Mouse (Mus musculus): ENCODE results near the gene Pttg1ip. TPM values are rescaled to one million over a fixed set of nuclear protein-coding genes. Genes with fewer than 3 reads are reported as not detected.

Gene Pttg1ip
- 158 and 222 TPM in 2 replicates for polyA plus RNA-seq (2012; rRNA removed)

- WGBS: under 1% methylated on average over 64 of the region's 64 CpGs
- DNase-seq (ENCODE audit: low read depth, low spot score): peak; percentile 87
Observed at GRCm38 (mm10) chr10:77581408-77582284, at the start of gene Pttg1ip. Gene Pttg1ip (plus strand): TSS chr10:77581720.

DNA sequence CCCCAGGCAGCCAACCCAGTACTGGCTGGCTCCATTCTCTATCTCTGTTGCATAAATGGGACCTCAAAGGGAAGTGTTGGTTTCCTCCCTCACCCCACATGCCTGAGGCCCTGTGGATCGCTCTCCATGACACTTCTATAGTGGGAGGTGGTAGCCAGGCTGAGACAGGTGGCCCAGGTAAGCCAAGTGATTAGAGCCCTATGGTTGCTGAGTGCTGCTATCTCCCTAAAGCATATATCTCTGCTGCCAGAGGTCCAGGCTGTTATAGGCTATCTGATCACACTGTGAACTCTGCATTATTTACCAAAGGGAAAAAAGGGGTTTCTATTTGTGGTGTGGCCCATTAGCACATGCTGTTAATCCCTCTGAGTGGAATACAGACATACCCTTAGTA is 49.5 kb upstream of the Pttg1ip start:
- no peak for DNase-seq (ENCODE audit: low read depth, low spot score)
- WGBS: 91% methylated on average over 1 of the region's 1 CpGs

GRCm38 (mm10) chr10:77536727-77537126 is 44.8 kb upstream of the Pttg1ip start:
- DNase-seq (ENCODE audit: low read depth, low spot score): no peak
- WGBS: 70% methylated on average over 8 of the region's 8 CpGs

- 66% methylated on average over 11 of the region's 11 CpGs for WGBS
- DNase-seq (ENCODE audit: low read depth, low spot score): no peak
Observed at GRCm38 (mm10) chr10:77537215-77538209, 44.0 kb upstream of the Pttg1ip start.

DNA sequence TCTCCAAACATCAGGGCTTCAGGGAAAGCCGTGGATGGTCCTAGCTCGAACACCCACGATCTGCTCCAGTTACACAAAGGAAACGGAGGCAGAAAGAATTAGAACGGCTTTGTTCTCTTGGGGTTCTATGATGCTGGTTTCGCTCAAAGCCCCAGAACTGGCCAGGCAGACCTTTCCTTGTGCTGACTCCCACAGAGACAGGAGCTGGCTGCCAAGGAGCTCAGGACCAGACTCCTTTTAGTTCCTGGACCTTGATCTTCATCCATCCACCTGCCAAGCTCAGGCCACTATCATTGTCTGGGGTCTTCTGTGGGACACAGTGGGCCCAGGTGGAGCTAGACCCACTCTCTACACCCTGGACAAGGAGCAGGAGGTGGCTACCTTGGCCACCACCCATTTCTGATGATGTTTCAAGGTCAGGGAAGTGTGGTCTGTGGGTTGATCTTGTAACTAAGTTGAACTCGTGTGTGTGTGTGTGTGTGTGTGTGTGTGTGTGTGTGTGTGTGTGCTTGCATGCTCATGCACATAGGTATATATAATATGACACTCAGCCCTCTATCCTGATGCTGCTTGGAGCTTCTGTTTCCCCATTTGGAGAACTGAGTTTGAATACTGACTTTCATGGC is 42.1 kb upstream of the Pttg1ip start:
- 82% methylated on average over 7 of the region's 7 CpGs for WGBS
- DNase-seq (ENCODE audit: low read depth, low spot score): no peak

DNA sequence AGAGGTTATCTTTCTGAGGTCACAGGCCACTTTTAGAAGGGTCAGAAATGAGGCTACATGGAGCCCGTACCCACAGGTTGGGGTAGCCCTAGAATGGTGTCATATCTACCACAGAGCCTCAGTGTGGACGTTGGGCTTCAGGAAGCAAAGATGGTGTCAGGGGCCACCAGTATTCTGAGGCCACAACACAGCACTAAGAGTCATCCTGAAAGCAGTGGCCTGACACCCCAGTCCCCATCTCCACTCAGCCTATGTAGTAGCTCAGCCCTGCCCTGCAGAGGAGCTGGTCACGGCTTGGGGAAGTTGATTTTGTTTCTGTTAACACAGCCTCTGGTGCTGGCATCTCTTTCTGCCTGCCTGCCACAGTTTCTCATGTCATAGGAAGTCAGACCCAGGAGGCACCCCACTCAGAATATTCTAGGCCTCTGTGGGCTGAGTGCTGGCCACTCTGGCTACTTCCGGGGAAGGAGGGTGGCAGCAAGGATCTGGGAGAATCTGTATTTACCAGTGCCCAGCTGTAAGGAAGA is 40.9 kb upstream of the Pttg1ip start:
- WGBS: 82% methylated on average over 4 of the region's 4 CpGs
- no peak for DNase-seq (ENCODE audit: low read depth, low spot score)

- DNase-seq (ENCODE audit: low read depth, low spot score): no peak
- WGBS: 74% methylated on average over 10 of the region's 10 CpGs
Observed at GRCm38 (mm10) chr10:77541864-77542666, 39.5 kb upstream of the Pttg1ip start.

DNA sequence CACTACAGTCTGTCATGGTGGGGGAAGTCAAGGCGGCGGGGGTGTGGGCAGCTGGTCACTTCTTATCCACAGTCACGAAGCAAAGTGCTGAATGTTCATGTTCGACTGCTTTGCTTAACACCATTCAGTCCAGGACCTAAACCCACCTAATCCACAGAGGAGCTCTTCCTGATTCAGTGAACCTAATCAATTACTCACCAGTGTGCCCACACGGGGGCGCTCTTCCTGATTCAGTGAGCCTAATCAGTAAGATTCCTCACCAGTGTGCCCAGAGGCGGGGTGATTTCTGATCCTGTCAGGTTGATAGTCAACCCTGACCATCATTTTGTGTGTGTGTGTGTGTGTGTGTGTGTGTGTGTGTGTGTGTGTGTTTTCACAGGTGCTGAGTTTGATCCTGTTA is 38.3 kb upstream of the Pttg1ip start:
- WGBS: 46% methylated on average over 7 of the region's 7 CpGs
- peak; percentile 53 for DNase-seq (ENCODE audit: low read depth, low spot score)

DNA sequence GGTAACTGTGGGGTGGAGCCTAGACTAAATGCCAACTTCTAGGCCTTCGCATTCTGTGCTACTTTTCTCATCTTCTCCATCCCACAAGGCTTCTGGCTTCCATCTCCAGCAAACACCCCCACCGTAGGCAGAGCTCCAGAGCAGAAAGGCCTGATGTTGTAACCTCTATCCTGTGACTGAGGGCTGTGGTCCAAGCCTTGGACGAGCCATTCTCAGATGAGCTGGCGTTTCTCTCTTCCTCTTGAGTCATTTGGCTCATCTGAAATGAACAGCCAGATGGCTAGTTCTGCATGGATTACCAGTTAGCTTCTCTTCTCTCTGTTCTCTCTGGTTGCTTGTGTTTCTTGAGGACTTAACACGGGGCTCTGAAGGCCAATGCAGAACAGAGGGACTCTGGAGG is 36.6 kb upstream of the Pttg1ip start:
- DNase-seq (ENCODE audit: low read depth, low spot score): no peak
- 60% methylated on average over 5 of the region's 5 CpGs for WGBS

- 84% methylated on average over 10 of the region's 10 CpGs for WGBS
- no peak for DNase-seq (ENCODE audit: low read depth, low spot score)
Observed at GRCm38 (mm10) chr10:77548576-77548975, 32.9 kb upstream of the Pttg1ip start.

DNA sequence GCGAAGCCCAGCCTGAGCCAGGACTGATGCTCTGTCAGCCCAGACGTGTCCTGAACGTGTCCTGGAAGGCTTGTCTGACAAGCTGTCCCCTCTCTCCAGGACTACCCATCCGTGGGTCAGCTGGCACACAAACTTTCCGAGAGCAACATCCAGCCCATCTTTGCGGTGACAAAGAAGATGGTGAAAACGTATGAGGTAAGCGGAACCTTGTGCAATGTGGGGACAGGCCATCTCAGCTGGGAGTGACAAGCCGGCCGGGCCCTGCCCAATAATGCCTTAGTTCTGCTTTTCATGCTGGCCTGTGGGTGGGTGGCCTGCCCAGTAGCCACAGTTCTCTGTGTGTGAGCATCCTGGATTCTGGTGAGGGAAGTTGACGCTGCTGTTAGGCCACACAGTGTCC is 30.6 kb upstream of the Pttg1ip start:
- no peak for DNase-seq (ENCODE audit: low read depth, low spot score)
- 84% methylated on average over 11 of the region's 11 CpGs for WGBS

DNA sequence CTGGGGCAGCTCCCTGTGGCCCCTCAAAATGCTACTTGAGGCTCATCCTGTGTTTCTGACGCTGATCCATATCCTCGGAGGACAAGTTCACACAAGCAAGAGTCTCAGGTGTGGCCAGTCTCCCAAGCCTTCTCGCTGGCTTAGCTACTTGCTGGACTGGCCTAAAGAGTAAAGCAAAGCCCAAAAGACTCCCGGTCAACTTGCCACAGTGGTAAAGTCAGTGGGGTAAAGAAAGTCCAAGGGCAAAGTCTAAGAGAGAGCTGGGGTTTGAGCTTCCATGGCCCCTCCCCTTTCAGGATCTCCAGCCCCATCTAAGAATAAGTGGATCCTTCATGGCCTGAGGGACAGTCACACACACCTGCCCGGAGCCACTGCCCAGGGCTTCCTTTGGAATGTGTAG is 29.4 kb upstream of the Pttg1ip start:
- no peak for DNase-seq (ENCODE audit: low read depth, low spot score)

DNA sequence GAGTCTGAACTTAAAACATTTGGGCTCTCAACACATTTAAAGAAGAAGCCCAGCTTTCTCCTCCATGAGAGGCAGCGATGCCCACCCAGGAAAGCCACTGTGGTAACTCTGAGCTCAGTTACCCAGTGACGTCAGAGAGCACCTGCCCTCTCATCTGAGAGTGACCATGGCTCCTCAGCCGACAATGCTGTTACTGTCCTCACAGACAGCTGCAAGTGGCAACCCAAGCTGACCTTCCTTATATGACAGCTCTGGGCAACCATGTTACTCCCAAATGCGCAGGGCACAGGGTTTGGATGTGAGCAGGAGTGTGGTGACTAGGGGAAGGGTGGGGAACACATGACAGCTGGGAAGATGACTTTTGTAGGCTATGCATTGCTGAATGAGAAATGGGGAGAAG is 28.2 kb upstream of the Pttg1ip start:
- no peak for DNase-seq (ENCODE audit: low read depth, low spot score)
- 77% methylated on average over 4 of the region's 4 CpGs for WGBS

More for the DNA sequence above, 29.4 kb upstream of the Pttg1ip start:
- WGBS: 73% methylated on average over 5 of the region's 5 CpGs

DNA sequence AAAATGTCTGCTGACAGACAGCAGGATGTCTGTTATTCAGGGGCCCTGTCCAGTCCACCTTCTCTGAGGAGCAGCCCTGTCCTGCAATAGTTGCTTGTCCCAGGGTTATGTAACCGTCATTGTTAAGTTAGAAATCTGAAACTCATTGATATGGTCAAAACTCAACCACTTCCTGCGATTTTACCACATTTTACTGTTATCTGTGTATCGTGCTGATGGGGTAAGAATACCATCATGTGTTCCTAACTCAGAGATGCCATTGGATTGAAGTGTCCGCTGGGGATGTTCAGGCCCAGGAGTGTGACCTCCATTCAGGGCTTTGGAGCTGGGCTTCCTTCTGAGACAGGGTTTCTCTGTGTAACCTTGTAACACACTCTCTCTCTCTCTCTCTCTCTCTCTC is 26.6 kb upstream of the Pttg1ip start:
- WGBS: 87% methylated on average over 4 of the region's 4 CpGs

GRCm38 (mm10) chr10:77556631-77557030 is 24.9 kb upstream of the Pttg1ip start:
- 87% methylated on average over 7 of the region's 7 CpGs for WGBS
- no peak for DNase-seq (ENCODE audit: low read depth, low spot score)

More for the DNA sequence above, 26.6 kb upstream of the Pttg1ip start:
- no peak for DNase-seq (ENCODE audit: low read depth, low spot score)

- 83% methylated on average over 4 of the region's 4 CpGs for WGBS
- no peak for DNase-seq (ENCODE audit: low read depth, low spot score)
Observed at GRCm38 (mm10) chr10:77557641-77558040, 23.9 kb upstream of the Pttg1ip start.

DNA sequence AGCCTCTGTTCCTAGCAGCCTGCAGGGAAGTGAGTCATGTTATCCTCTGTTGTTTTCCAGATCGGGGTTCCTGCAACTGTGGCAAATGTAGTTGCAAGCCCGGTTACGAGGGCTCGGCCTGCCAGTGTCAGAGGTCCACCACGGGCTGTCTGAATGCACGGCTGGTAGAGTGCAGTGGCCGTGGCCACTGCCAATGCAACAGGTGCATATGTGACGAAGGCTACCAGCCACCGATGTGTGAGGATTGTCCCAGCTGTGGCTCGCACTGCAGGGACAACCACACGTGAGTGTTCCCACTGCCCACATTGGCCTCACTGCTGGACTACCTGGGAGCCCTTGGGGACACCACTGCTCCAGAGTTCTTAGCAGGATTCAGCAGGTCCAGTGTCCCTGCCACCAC is 21.4 kb upstream of the Pttg1ip start:
- WGBS: 86% methylated on average over 11 of the region's 11 CpGs

GRCm38 (mm10) chr10:77560830-77561229 is 20.7 kb upstream of the Pttg1ip start:
- no peak for DNase-seq (ENCODE audit: low read depth, low spot score)
- 84% methylated on average over 9 of the region's 9 CpGs for WGBS

More for the DNA sequence above, 21.4 kb upstream of the Pttg1ip start:
- no peak for DNase-seq (ENCODE audit: low read depth, low spot score)

DNA sequence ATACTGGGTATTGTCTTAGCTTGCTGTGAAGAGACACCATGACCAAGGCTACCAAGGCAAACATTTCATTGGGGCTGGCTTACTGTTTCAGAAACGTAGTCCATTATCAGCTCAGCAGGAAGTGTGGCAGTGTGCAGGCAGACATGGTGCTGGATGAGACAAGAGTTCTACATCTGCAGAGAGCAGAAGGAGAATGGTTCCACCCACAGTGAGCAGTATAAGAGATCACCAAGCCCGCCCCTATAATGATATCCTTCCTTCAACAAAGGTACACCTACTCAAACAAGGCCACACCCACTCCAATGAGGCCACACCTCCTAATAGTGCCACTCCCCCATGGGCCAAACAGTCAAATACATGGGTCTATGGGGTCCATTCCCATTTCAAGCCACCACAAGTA is 20.0 kb upstream of the Pttg1ip start:
- 62% methylated on average over 2 of the region's 2 CpGs for WGBS
- no peak for DNase-seq (ENCODE audit: low read depth, low spot score)

Data from large intestine, adult 2 months (tissue).